Mouse (Mus musculus) C2C12 (cell line): ENCODE measurements around the gene Cldn10.

ENCODE experiments used
- CEBPB ChIP-seq: IDR thresholded peaks from one replicate; pipeline ENCODE4 v1.6.1; 2011; ENCODE audit warnings: low read depth, mild to moderate bottlenecking, control low read depth, moderate library complexity
- CTCF ChIP-seq: IDR thresholded peaks from one replicate; pipeline ENCODE4 v1.5.1; 2011; ENCODE audit not compliant: control insufficient read depth, insufficient read depth, insufficient read length
- FOSL1 ChIP-seq: IDR thresholded peaks from one replicate; pipeline ENCODE4 v1.8.0; 2011; ENCODE audit warnings: mild to moderate bottlenecking, low read length; ENCODE audit not compliant: poor library complexity, insufficient read depth, severe bottlenecking
- MAX ChIP-seq: IDR thresholded peaks from one replicate; pipeline ENCODE4 v1.6.1; 2011; ENCODE audit warnings: mild to moderate bottlenecking, control low read depth
- MYOD1 ChIP-seq: IDR thresholded peaks from one replicate; pipeline ENCODE4 v1.6.1; 2011; ENCODE audit warnings: low read depth; ENCODE audit not compliant: control insufficient read depth, insufficient read length
- MYOG ChIP-seq: IDR thresholded peaks from one replicate; pipeline ENCODE4 v1.6.1; 2011; ENCODE audit not compliant: control insufficient read depth, insufficient read length; ENCODE audit errors: extremely low read depth
- USF1 ChIP-seq: IDR thresholded peaks from one replicate; pipeline ENCODE4 v1.6.1; 2011; ENCODE audit warnings: low read depth, mild to moderate bottlenecking, control low read depth, moderate library complexity

GRCm38 (mm10) chr14:118855141-118855800 lies 67.6 kb downstream of the Cldn10 start:
- TF ChIP-seq MAX (no peak), CTCF (no peak), USF1 (no peak), MYOD1 (no peak), CEBPB (no peak), FOSL1 (no peak), MYOG (no peak)
